Mouse (Mus musculus): ENCODE data around the gene Bmp6. TPM values are rescaled to one million over a fixed set of nuclear protein-coding genes. Genes with fewer than 3 reads are reported as not detected.

The Bmp6 gene
- polyA plus RNA-seq, 1 experiment from 2014 or later = 8.9 TPM

GRCm38 (mm10) chr13:38437930-38438329 is 93.0 kb downstream of the Bmp6 start:
- H3K36me3 ChIP-seq (replicated peaks; ENCODE audit: control insufficient read depth, insufficient read depth) = no peaks in the 10 kb centered on the region
- no peak overlapping the region for H3K4me3 ChIP-seq (replicated peaks; ENCODE audit: low read length)
- no peak for DNase-seq (ENCODE audit: low spot score)
- H3K4me2 ChIP-seq (replicated peaks) = no peak overlapping the region
- no peak for ATAC-seq (ENCODE audit: low FRiP score)
- no peak overlapping the region for H3K27ac ChIP-seq
- no peaks in the 10 kb centered on the region for H3K4me1 ChIP-seq (replicated peaks; ENCODE audit: control insufficient read depth, insufficient read depth, low read length)
- WGBS = 33% methylated on average over 5 of the region's 5 CpGs
- no peaks in the 10 kb centered on the region for H3K27me3 ChIP-seq (ENCODE audit: control insufficient read depth, insufficient read depth, low read length)
- H3K9me3 ChIP-seq (ENCODE audit: control insufficient read depth, low read length) = no peaks in the 10 kb centered on the region
- no peak overlapping the region for H3K9ac ChIP-seq

GRCm38 (mm10) chr13:38440240-38440639 is 95.3 kb downstream of the Bmp6 start:
- Histone ChIP-seq H3K36me3 (replicated peaks; ENCODE audit: control insufficient read depth, insufficient read depth) (no peaks in the 10 kb centered on the region), H3K4me2 (replicated peaks) (no peak overlapping the region), H3K9me3 (ENCODE audit: control insufficient read depth, low read length) (no peaks in the 10 kb centered on the region), H3K4me1 (replicated peaks; ENCODE audit: control insufficient read depth, insufficient read depth, low read length) (no peaks in the 10 kb centered on the region), H3K27me3 (ENCODE audit: control insufficient read depth, insufficient read depth, low read length) (no peaks in the 10 kb centered on the region), H3K4me3 (replicated peaks; ENCODE audit: low read length) (no peak overlapping the region), H3K27ac (no peak overlapping the region), H3K9ac (no peak overlapping the region)
- no peak for DNase-seq (ENCODE audit: low spot score)
- no peak for ATAC-seq (ENCODE audit: low FRiP score)
- 92% methylated on average over 10 of the region's 10 CpGs for WGBS

- H3K27ac ChIP-seq = no peak overlapping the region
- no peak for ATAC-seq (ENCODE audit: low FRiP score)
- no peaks in the 10 kb centered on the region for H3K4me1 ChIP-seq (replicated peaks; ENCODE audit: control insufficient read depth, insufficient read depth, low read length)
- H3K27me3 ChIP-seq (ENCODE audit: control insufficient read depth, insufficient read depth, low read length) = no peaks in the 10 kb centered on the region
- H3K4me3 ChIP-seq (replicated peaks; ENCODE audit: low read length) = no peak overlapping the region
- no peak overlapping the region for H3K9ac ChIP-seq
- H3K9me3 ChIP-seq (ENCODE audit: control insufficient read depth, low read length) = no peaks in the 10 kb centered on the region
- no peaks in the 10 kb centered on the region for H3K36me3 ChIP-seq (replicated peaks; ENCODE audit: control insufficient read depth, insufficient read depth)
- H3K4me2 ChIP-seq (replicated peaks) = no peak overlapping the region
- 90% methylated on average over 6 of the region's 6 CpGs for WGBS
- no peak for DNase-seq (ENCODE audit: low spot score)
Observed at GRCm38 (mm10) chr13:38448516-38449015, 103.7 kb downstream of the Bmp6 start.

GRCm38 (mm10) chr13:38450051-38450971 is 105.4 kb downstream of the Bmp6 start:
- WGBS = 71% methylated on average over 20 of the region's 20 CpGs
- no peak overlapping the region for H3K4me3 ChIP-seq (replicated peaks; ENCODE audit: low read length)
- H3K27me3 ChIP-seq (ENCODE audit: control insufficient read depth, insufficient read depth, low read length) = no peaks in the 10 kb centered on the region
- no peaks in the 10 kb centered on the region for H3K36me3 ChIP-seq (replicated peaks; ENCODE audit: control insufficient read depth, insufficient read depth)
- no peaks in the 10 kb centered on the region for H3K9me3 ChIP-seq (ENCODE audit: control insufficient read depth, low read length)
- H3K4me1 ChIP-seq (replicated peaks; ENCODE audit: control insufficient read depth, insufficient read depth, low read length) = no peaks in the 10 kb centered on the region
- no peak overlapping the region for H3K27ac ChIP-seq
- no peak overlapping the region for H3K9ac ChIP-seq
- no peak for ATAC-seq (ENCODE audit: low FRiP score)
- no peak overlapping the region for H3K4me2 ChIP-seq (replicated peaks)
- DNase-seq (ENCODE audit: low spot score) = no peak

GRCm38 (mm10) chr13:38451446-38451845 is 106.5 kb downstream of the Bmp6 start:
- H3K9ac ChIP-seq = no peak overlapping the region
- no peak overlapping the region for H3K4me2 ChIP-seq (replicated peaks)
- no peaks in the 10 kb centered on the region for H3K27me3 ChIP-seq (ENCODE audit: control insufficient read depth, insufficient read depth, low read length)
- no peak for DNase-seq (ENCODE audit: low spot score)
- H3K36me3 ChIP-seq (replicated peaks; ENCODE audit: control insufficient read depth, insufficient read depth) = no peaks in the 10 kb centered on the region
- no peaks in the 10 kb centered on the region for H3K9me3 ChIP-seq (ENCODE audit: control insufficient read depth, low read length)
- no peak overlapping the region for H3K4me3 ChIP-seq (replicated peaks; ENCODE audit: low read length)
- H3K4me1 ChIP-seq (replicated peaks; ENCODE audit: control insufficient read depth, insufficient read depth, low read length) = no peaks in the 10 kb centered on the region
- no peak overlapping the region for H3K27ac ChIP-seq
- no peak for ATAC-seq (ENCODE audit: low FRiP score)
- 77% methylated on average over 5 of the region's 5 CpGs for WGBS

- no peaks in the 10 kb centered on the region for H3K36me3 ChIP-seq (replicated peaks; ENCODE audit: control insufficient read depth, insufficient read depth)
- ATAC-seq (ENCODE audit: low FRiP score) (no peak), DNase-seq (ENCODE audit: low spot score) (no peak)
- H3K27me3 ChIP-seq (ENCODE audit: control insufficient read depth, insufficient read depth, low read length) = no peaks in the 10 kb centered on the region
- H3K27ac ChIP-seq = no peak overlapping the region
- no peak overlapping the region for H3K4me2 ChIP-seq (replicated peaks)
- 77% methylated on average over 1 of the region's 1 CpGs for WGBS
- no peaks in the 10 kb centered on the region for H3K4me1 ChIP-seq (replicated peaks; ENCODE audit: control insufficient read depth, insufficient read depth, low read length)
- H3K9ac ChIP-seq = no peak overlapping the region
- no peak overlapping the region for H3K4me3 ChIP-seq (replicated peaks; ENCODE audit: low read length)
- no peaks in the 10 kb centered on the region for H3K9me3 ChIP-seq (ENCODE audit: control insufficient read depth, low read length)
Observed at GRCm38 (mm10) chr13:38463410-38463809, 118.5 kb downstream of the Bmp6 start.

GRCm38 (mm10) chr13:38470882-38471281 is 126.0 kb downstream of the Bmp6 start:
- DNase-seq (ENCODE audit: low spot score) (no peak), ATAC-seq (ENCODE audit: low FRiP score) (no peak)
- Histone ChIP-seq H3K4me2 (replicated peaks) (no peak overlapping the region), H3K27ac (no peak overlapping the region), H3K9ac (no peak overlapping the region), H3K36me3 (replicated peaks; ENCODE audit: control insufficient read depth, insufficient read depth) (no peaks in the 10 kb centered on the region), H3K27me3 (ENCODE audit: control insufficient read depth, insufficient read depth, low read length) (no peaks in the 10 kb centered on the region), H3K4me1 (replicated peaks; ENCODE audit: control insufficient read depth, insufficient read depth, low read length) (no peaks in the 10 kb centered on the region), H3K4me3 (replicated peaks; ENCODE audit: low read length) (no peak overlapping the region), H3K9me3 (ENCODE audit: control insufficient read depth, low read length) (no peaks in the 10 kb centered on the region)
- 87% methylated on average over 5 of the region's 5 CpGs for WGBS

- H3K4me2 ChIP-seq (replicated peaks) = no peak overlapping the region
- H3K4me1 ChIP-seq (replicated peaks; ENCODE audit: control insufficient read depth, insufficient read depth, low read length) = no peaks in the 10 kb centered on the region
- DNase-seq (ENCODE audit: low spot score) (no peak), ATAC-seq (ENCODE audit: low FRiP score) (no peak)
- H3K4me3 ChIP-seq (replicated peaks; ENCODE audit: low read length) = no peak overlapping the region
- 87% methylated on average over 4 of the region's 4 CpGs for WGBS
- no peaks in the 10 kb centered on the region for H3K27me3 ChIP-seq (ENCODE audit: control insufficient read depth, insufficient read depth, low read length)
- H3K27ac ChIP-seq = no peak overlapping the region
- H3K9me3 ChIP-seq (ENCODE audit: control insufficient read depth, low read length) = no peaks in the 10 kb centered on the region
- no peaks in the 10 kb centered on the region for H3K36me3 ChIP-seq (replicated peaks; ENCODE audit: control insufficient read depth, insufficient read depth)
- no peak overlapping the region for H3K9ac ChIP-seq
Observed at GRCm38 (mm10) chr13:38472636-38473035, 127.7 kb downstream of the Bmp6 start.

- Histone ChIP-seq H3K9ac (no peak overlapping the region), H3K4me1 (replicated peaks; ENCODE audit: control insufficient read depth, insufficient read depth, low read length) (no peaks in the 10 kb centered on the region), H3K4me2 (replicated peaks) (no peak overlapping the region), H3K36me3 (replicated peaks; ENCODE audit: control insufficient read depth, insufficient read depth) (no peaks in the 10 kb centered on the region), H3K9me3 (ENCODE audit: control insufficient read depth, low read length) (no peaks in the 10 kb centered on the region), H3K4me3 (replicated peaks; ENCODE audit: low read length) (no peak overlapping the region), H3K27ac (no peak overlapping the region), H3K27me3 (ENCODE audit: control insufficient read depth, insufficient read depth, low read length) (no peaks in the 10 kb centered on the region)
- WGBS = 92% methylated on average over 6 of the region's 6 CpGs
- no peak for DNase-seq (ENCODE audit: low spot score)
- ATAC-seq (ENCODE audit: low FRiP score) = no peak
Observed at GRCm38 (mm10) chr13:38473497-38473896, 128.6 kb downstream of the Bmp6 start.
